Mouse (Mus musculus) R1 (cell line): ENCODE measurements around the gene Gm10750.
"Not testable (repeated sequence)": the region's sequence is repeated elsewhere in the genome, so short reads cannot be mapped to it uniquely, and the experiment has no call there.

Experiments
- DNase-seq: peaks from one replicate; pipeline ENCODE4 v3.0.0-alpha.2; 2018; ENCODE audit warnings: low read depth, low spot score

Gm10750 gene

DNA sequence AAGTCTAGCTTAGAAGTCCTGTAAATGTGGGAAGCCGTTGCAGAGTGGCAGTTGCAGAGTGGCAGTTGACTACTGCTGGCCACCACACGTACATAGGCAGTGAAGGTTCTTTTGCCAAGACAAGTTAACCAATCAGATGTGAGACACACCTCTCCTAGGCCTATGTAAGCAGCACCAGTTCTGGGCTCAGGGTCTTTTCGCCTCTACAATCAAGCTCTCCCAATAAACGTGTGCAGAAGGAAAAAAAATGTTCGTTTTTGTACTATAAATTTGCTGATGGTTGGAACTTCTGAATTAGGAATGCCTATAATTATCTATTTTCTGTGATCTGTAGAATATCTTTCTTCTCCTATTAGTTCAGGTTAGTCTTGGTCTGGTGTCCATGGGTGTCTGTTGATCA, at the start of gene Gm10750:
TSS of gene Gm10750 (minus strand) at position 101 of the 400 bp plus-strand sequence.
- DNase-seq = not testable (repeated sequence)

DNA sequence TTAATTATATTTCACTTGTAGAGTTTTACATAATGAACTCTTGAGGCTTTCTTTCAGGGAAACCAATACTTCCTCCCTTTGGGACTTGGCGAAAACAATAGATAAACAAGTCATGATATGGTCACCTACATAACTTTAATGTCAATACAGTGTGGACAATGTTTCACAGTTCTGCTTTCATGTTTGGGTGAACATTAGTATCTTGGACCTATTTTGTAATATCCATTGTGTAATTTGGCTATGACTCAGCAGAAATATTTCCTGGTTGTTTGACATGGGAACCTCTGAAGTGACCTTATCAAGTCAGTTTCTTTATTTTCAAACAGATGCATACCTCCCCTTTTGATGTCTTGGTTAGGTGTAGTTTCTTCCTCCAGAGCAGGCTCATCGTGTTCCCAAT, 12.2 kb downstream of the Gm10750 start:
- no peak for DNase-seq

DNA sequence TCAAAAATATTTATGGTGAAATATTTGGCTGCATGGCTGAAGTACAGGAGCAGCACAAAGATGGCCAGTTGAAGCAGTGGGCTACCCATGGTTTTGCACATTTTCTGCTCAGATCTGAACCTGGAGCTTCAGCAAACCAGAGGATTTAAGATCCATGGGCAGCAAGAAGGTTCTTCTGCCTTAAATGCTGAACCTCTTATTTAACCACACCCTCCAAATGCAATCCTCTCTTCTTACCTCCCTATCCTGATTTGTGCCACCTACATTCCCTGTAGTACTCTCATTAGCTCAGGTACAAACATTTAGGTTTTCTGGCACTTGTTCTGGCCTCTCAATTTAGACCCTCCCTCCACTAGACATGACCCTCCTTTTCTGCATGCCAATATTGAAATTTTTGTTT, 13.9 kb downstream of the Gm10750 start, which contains the start of gene Gm1330:
TSS of gene Gm1330 (minus strand) at position 101 of the 400 bp plus-strand sequence.
- no peak for DNase-seq

DNA sequence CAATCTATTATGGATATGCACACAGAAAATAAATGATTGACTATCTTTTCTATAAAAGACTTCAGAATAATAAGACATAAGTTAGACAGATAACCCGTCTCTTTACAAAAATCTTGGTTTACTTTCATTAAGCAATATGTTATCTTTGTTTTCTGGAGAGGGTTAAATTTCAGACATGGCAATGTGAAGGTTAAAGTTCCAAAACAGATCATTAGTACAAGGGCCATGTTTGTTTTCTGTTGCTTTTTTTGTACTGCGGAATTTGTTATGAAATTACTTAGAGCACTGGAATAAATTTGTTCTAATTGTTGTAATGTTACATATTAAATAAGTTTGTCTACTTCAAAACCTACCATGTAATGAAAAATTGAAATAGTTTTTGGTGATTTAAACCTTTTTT, 21.9 kb downstream of the Gm10750 start:
- DNase-seq = no peak
